Mouse (Mus musculus) erythroblast, embryonic 14.5 days (primary cell): Measurements from ENCODE around the gene Sox6.

Experiments used
- GATA1 ChIP-seq: IDR thresholded peaks from 2 replicates; pipeline ENCODE4 v1.6.1; 2012; ENCODE audit warnings: low read length, inconsistent platforms, mixed read lengths
- TAL1 ChIP-seq: IDR thresholded peaks from 3 replicates; pipeline ENCODE4 v1.6.1; 2012; ENCODE audit warnings: low read length, inconsistent platforms, mixed read lengths

DNA sequence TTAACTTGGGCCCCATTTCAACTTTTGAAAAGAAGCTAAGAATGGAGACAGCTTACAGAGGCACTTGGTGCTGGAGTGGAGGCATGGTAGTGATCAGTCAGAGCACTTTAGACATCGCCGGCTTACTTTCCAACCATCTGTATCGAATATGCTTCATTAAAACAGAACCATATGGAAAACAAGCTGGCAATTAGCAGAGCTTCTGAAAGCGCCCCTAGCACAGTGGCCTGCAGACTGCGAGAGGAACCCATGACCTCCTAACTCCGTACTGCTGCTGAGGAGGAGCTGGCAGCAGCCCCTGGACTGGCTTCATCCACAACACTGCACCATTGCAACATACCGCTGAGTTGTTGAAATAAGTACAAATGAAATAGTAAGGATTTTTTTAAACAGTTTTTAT, 148.7 kb downstream of the Sox6 start:
- TF ChIP-seq GATA1 (no peak), TAL1 (no peak)
